Mouse (Mus musculus) embryonic facial prominence, embryonic 12.5 days (tissue): Measurements from ENCODE around the gene Fut2. TPM values are rescaled to one million over a fixed set of nuclear protein-coding genes. Genes with fewer than 3 reads are reported as not detected.

Experiments
- ATAC-seq: fragments of 200-750 bp; cut with Nextera tagmentation; 2 replicates; pipeline ENCODE4 v1.8.0; 2017; ENCODE audit not compliant: insufficient number of reproducible peaks, insufficient read depth, low FRiP score, low TSS enrichment
- H3K27ac ChIP-seq: fragments of 300-500 bp; sonication (generic); 2 replicates; pipeline ENCODE4 v1.5.1; 2016; ENCODE audit warnings: mild to moderate bottlenecking
- H3K27me3 ChIP-seq: fragments of 300-500 bp; sonication (generic); 2 replicates; pipeline ENCODE4 v1.6.1; 2016; ENCODE audit warnings: mild to moderate bottlenecking, moderate library complexity
- H3K36me3 ChIP-seq: fragments of 300-500 bp; sonication (generic); 2 replicates; pipeline ENCODE4 v1.6.1; 2016; ENCODE audit warnings: mild to moderate bottlenecking
- H3K4me1 ChIP-seq: fragments of 300-500 bp; sonication (generic); 2 replicates; pipeline ENCODE4 v1.6.1; 2016
- H3K4me2 ChIP-seq: fragments of 300-500 bp; sonication (generic); replicated peaks from 2 replicates; pipeline ENCODE4 v1.6.1; 2016; ENCODE audit warnings: mild to moderate bottlenecking, moderate library complexity
- H3K4me3 ChIP-seq: fragments of 300-500 bp; sonication (generic); 2 replicates; pipeline ENCODE4 v1.5.1; 2016; ENCODE audit warnings: mild to moderate bottlenecking
- H3K9ac ChIP-seq: fragments of 300-500 bp; sonication (generic); 2 replicates; pipeline ENCODE4 v1.6.1; 2016; ENCODE audit warnings: mild to moderate bottlenecking, moderate library complexity
- H3K9me3 ChIP-seq: fragments of 300-500 bp; sonication (generic); 2 replicates; pipeline ENCODE4 v1.6.1; 2016; ENCODE audit warnings: mild to moderate bottlenecking, moderate library complexity
- WGBS: fragments of 180-500 bp; shearing (Covaris S2); methylation state at CpG from one replicate; pipeline ENCODE4 v1.1.7; 2016; 5-methylcytosine and 5-hydroxymethylcytosine counted together
- polyA plus RNA-seq: library from polyadenylated mRNA; unstranded; fragments of >200 nt; fragmentation: Nextera tagmentation; extraction: Ambion mirVana; gene quantifications from 2 replicates; pipeline ENCODE4 v1.2.1, GENCODE M21; 2016

The Fut2 gene
- polyA plus RNA-seq, 1 experiment from 2014 or later, result 0.51 TPM

DNA sequence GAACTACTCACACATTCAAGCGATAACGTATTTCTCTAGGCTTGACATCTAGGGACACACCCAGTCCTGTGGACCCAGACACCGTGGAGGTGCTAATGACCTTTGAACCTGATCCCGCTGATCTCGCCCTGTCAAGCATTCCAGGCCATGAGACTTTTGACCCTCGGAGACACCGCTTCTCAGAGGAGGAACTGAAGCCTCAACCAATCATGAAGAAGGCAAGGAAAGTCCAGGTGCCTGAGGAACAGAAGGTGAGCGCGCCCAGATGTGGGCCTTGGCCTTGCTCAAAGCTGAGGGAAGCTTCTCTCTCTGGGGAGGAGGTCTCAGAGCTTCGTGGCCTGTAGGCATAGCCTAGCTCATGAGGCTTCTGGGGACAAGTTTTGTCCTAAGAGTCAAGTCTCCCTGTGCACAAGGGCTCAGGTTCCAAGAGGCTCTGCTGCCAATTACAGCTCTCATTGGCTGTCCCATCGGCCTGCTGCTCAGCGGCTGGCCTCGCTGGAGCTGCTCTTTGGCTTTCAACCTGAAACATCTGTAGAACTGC is 42.1 kb upstream of the Fut2 start:
- Histone ChIP-seq H3K4me3 (peak overlapping the region; percentile 3; the same call in 1 of the 2 replicates), H3K4me2 (peak overlapping the region; percentile 98), H3K36me3 (peaks cover 38% of the 10 kb centered on the region), H3K27ac (peak overlapping the region; percentile 85; the same call in 1 of the 2 replicates), H3K27me3 (no peaks in the 10 kb centered on the region), H3K9ac (peak overlapping the region; percentile 7; the same call in 1 of the 2 replicates), H3K4me1 (peaks cover 45% of the 10 kb centered on the region), H3K9me3 (no peaks in the 10 kb centered on the region)
- ATAC-seq, result no peak
- WGBS, result 38% methylated on average over 13 of the region's 13 CpGs

- no peaks in the 10 kb centered on the region for H3K27me3 ChIP-seq
- H3K4me3 ChIP-seq, result peak overlapping the region; percentile 63
- H3K9ac ChIP-seq, result peak overlapping the region; percentile 24; the same call in 1 of the 2 replicates
- peak overlapping the region; percentile 85 for H3K27ac ChIP-seq
- no peaks in the 10 kb centered on the region for H3K9me3 ChIP-seq
- peaks cover 45% of the 10 kb centered on the region for H3K4me1 ChIP-seq
- ATAC-seq, result no peak
- peaks cover 30% of the 10 kb centered on the region for H3K36me3 ChIP-seq
- H3K4me2 ChIP-seq, result peak overlapping the region; percentile 98
- WGBS, result under 1% methylated on average over 27 of the region's 27 CpGs
Observed at GRCm38 (mm10) chr7:45707375-45707967, 41.3 kb upstream of the Fut2 start.

GRCm38 (mm10) chr7:45706721-45707241 is 40.6 kb upstream of the Fut2 start:
- Histone ChIP-seq H3K4me3 (peak overlapping the region; percentile 63), H3K9me3 (no peaks in the 10 kb centered on the region), H3K27me3 (no peaks in the 10 kb centered on the region), H3K9ac (peak overlapping the region; percentile 87), H3K4me2 (peak overlapping the region; percentile 98), H3K36me3 (peaks cover 23% of the 10 kb centered on the region), H3K27ac (peak overlapping the region; percentile 85), H3K4me1 (peaks cover 45% of the 10 kb centered on the region)
- WGBS, result under 1% methylated on average over 45 of the region's 45 CpGs
- no peak for ATAC-seq

GRCm38 (mm10) chr7:45705873-45706281 is 39.7 kb upstream of the Fut2 start:
- peaks cover 14% of the 10 kb centered on the region for H3K36me3 ChIP-seq
- H3K27me3 ChIP-seq, result no peaks in the 10 kb centered on the region
- peak overlapping the region; percentile 63 for H3K4me3 ChIP-seq
- peaks cover 49% of the 10 kb centered on the region for H3K4me1 ChIP-seq
- H3K27ac ChIP-seq, result peak overlapping the region; percentile 85
- ATAC-seq, result no peak
- peak overlapping the region; percentile 98 for H3K4me2 ChIP-seq
- no peaks in the 10 kb centered on the region for H3K9me3 ChIP-seq
- H3K9ac ChIP-seq, result peak overlapping the region; percentile 87
- WGBS, result 2% methylated on average over 7 of the region's 7 CpGs

DNA sequence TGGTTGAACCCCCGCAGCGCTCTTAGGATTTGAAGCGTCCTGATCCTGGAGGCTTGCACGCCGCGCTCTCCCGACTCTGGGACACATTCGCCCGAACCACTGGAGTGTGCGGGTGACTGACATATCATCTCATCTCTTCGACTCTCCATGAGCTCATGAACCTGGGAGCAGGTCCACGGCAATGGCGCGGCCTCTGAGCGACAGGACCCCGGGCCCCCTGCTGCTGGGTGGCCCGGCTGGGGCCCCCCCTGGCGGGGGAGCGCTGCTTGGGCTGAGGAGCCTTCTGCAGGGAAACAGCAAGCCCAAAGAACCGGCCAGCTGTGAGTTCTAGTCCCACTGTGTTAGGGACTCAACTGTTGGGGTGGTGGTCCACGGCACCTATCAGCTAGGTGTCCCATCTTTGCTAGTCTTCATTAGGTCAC is 39.3 kb upstream of the Fut2 start:
- H3K9ac ChIP-seq, result peak overlapping the region; percentile 87; the same call in 1 of the 2 replicates
- no peaks in the 10 kb centered on the region for H3K9me3 ChIP-seq
- peak overlapping the region; percentile 63 for H3K4me3 ChIP-seq
- H3K27me3 ChIP-seq, result peaks cover 3% of the 10 kb centered on the region
- ATAC-seq, result no peak
- peak overlapping the region; percentile 98 for H3K4me2 ChIP-seq
- peaks cover 10% of the 10 kb centered on the region for H3K36me3 ChIP-seq
- peak overlapping the region; percentile 85 for H3K27ac ChIP-seq
- peaks cover 50% of the 10 kb centered on the region for H3K4me1 ChIP-seq
- WGBS, result under 1% methylated on average over 21 of the region's 21 CpGs

DNA sequence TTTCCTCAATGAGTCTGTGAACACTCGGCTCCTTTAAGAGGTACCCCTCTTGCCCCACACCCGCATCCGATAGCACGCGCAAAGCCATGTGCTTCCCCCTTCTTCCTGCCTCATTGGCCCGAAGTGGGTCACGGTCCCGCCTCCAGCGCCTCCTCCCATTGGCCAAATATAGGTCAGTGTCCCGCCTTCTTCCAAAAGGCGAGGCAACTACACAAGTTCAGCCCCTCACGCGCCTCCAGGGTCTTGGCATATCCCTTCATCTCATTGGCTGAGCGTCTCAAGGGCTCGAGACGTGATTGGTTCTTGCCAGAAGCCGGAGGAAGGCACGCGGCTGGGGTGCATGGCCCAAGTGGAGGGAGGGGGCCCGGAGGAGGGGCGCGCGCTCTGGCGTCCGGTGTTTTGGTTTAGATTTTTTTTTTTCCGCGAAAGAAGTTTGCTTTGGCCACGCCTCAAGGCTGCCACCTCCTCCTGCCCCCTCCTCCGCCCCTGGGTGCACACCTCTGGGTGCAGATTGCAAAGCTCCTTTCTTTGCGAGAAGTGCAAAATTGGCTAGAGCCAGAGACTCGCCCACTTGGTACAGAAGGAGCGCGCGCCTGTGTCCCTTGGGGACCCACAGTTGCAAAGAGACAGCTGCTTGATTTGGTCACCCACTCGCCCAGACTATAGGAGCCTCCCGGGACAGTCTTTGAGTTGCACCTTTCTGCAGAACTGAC is 38.7 kb upstream of the Fut2 start, which contains the start of gene Dbp:
Dbp (plus strand) TSS at position 359 of the 713 bp plus-strand sequence.
- Histone ChIP-seq H3K27ac (peak within 1 kb of the TSS; percentile 85), H3K9me3 (no peaks in the 10 kb centered on the region), H3K4me2 (peak within 1 kb of the TSS; percentile 98), H3K27me3 (peaks cover 9% of the 10 kb centered on the region), H3K9ac (peak within 1 kb of the TSS; percentile 87), H3K36me3 (peaks cover 4% of the 10 kb centered on the region; the same call in 1 of the 2 replicates), H3K4me3 (peak within 1 kb of the TSS; percentile 63), H3K4me1 (peaks cover 56% of the 10 kb centered on the region)
- under 1% methylated on average over 36 of the region's 36 CpGs for WGBS
- ATAC-seq, result peak; percentile 84

DNA sequence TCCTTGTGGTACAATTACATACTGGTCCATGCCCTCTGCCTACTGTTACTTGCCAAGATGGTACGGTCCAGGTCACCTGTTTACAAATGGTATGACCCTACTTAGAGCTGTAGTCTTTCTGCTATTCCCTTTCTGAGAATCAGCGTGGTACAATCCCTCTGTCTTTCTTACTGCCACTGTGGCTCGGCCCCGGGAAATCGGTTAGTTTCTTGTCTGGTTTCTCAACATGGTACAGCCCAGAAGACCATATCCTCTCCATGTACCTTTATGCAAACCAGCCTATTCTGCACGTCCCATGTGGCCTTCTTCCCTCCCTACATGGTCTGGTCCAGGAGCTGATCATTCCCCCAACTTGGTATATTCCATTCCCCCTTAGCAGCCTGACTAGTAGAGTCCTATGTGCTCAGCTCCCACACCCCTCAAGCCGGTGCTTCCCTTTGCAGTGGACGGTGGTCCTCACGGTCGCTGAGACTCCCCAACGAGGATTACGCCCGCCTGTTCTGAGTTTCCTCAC is 37.9 kb upstream of the Fut2 start:
- Histone ChIP-seq H3K9me3 (no peaks in the 10 kb centered on the region), H3K4me2 (peak overlapping the region; percentile 98), H3K36me3 (no peaks in the 10 kb centered on the region), H3K27ac (peak overlapping the region; percentile 85), H3K9ac (peak overlapping the region; percentile 15), H3K27me3 (peaks cover 17% of the 10 kb centered on the region), H3K4me1 (peaks cover 57% of the 10 kb centered on the region), H3K4me3 (peak overlapping the region; percentile 43)
- under 1% methylated on average over 13 of the region's 13 CpGs for WGBS
- 0 out of 2 replicates have a peak, but pooled peaks have one; percentile 11 for ATAC-seq

- peak overlapping the region; percentile 40; the same call in 1 of the 2 replicates for H3K9ac ChIP-seq
- H3K4me2 ChIP-seq, result peak overlapping the region; percentile 98
- H3K4me1 ChIP-seq, result peaks cover 52% of the 10 kb centered on the region
- 45% methylated on average over 12 of the region's 12 CpGs for WGBS
- peak overlapping the region; percentile 85 for H3K27ac ChIP-seq
- no peak for ATAC-seq
- no peaks in the 10 kb centered on the region for H3K36me3 ChIP-seq
- no peaks in the 10 kb centered on the region for H3K9me3 ChIP-seq
- H3K4me3 ChIP-seq, result peak overlapping the region; percentile 43
- peaks cover 22% of the 10 kb centered on the region for H3K27me3 ChIP-seq
Observed at GRCm38 (mm10) chr7:45703521-45704033, 37.4 kb upstream of the Fut2 start.

DNA sequence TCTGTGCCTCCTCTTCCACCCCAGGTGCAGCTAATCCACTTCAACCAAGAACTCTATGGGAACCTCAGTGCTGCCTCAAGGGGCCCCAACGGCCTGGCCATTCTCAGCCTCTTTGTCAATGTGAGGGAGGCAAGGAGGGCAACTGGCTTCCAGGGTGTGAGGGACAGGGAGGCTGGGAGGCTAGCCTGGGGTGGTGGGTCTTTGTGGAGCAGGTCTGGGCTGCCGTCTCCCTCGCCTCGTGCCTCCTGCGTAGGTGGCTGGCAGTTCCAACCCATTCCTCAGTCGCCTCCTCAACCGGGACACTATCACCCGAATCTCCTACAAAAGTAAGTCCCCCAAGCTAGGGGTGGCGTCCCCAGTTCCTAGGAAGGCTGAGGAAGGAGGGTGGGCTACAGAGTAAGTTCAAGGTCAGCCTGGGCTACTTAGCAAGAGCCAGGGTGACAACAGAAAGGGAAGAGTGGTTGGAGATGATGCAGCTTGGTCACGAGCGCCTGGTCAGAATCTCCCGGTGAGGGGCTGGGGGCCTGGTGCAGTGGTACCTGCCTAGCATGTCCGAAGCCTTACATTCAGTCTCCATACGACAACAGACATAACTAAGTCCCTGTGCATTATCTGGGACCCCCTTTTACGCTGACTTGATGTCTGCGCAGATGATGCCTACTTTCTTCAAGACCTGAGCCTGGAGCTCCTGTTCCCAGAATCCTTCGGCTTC is 36.8 kb upstream of the Fut2 start:
- 91% methylated on average over 17 of the region's 17 CpGs for WGBS
- Histone ChIP-seq H3K27me3 (peaks cover 26% of the 10 kb centered on the region), H3K27ac (0 out of 2 replicates have a peak overlapping the region, but pooled peaks have one; percentile 85), H3K4me2 (peak overlapping the region; percentile 98), H3K4me1 (peaks cover 46% of the 10 kb centered on the region), H3K9ac (0 out of 2 replicates have a peak overlapping the region, but pooled peaks have one; percentile 40), H3K36me3 (no peaks in the 10 kb centered on the region), H3K9me3 (no peaks in the 10 kb centered on the region), H3K4me3 (no peak overlapping the region)
- no peak for ATAC-seq

DNA sequence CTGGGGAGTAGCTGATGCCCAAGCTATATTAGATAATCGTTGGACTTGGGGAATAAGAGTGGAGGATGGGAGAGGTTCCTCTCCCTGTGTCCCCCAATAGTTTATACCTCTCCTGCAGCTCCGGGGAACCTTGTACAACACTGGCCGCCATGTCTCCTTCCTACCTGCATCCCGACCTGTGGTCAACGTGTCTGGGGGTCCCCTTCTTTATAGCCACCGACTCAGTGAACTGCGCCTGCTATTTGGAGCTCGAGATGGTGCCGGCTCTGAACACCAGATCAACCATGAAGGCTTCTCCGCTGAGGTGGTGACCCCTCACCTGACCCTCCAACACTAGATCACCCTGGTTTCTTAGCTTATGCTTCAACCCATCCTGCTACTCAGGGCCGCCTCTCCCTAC is 36.1 kb upstream of the Fut2 start:
- H3K9me3 ChIP-seq, result no peaks in the 10 kb centered on the region
- peaks cover 39% of the 10 kb centered on the region for H3K4me1 ChIP-seq
- ATAC-seq, result no peak
- no peak overlapping the region for H3K4me3 ChIP-seq
- 0 out of 2 replicates have a peak overlapping the region, but pooled peaks have one; percentile 3 for H3K4me2 ChIP-seq
- peaks cover 26% of the 10 kb centered on the region for H3K27me3 ChIP-seq
- H3K9ac ChIP-seq, result no peak overlapping the region
- no peaks in the 10 kb centered on the region for H3K36me3 ChIP-seq
- no peak overlapping the region for H3K27ac ChIP-seq
- WGBS, result 93% methylated on average over 11 of the region's 11 CpGs
